Mouse (Mus musculus): Measurements from ENCODE around the gene Snrpd2. TPM values are rescaled to one million over a fixed set of nuclear protein-coding genes. Genes with fewer than 3 reads are reported as not detected.
A peak's percentile ranks its signal among the peaks of the same experiment; 100 is the strongest.

The Snrpd2 gene
- polyA plus RNA-seq, 1 experiment from 2014 or later = 103 TPM

GRCm38 (mm10) chr7:19162928-19163327, 13.4 kb downstream of the Snrpd2 start:
- Histone ChIP-seq H3K27me3 (ENCODE audit: control insufficient read depth, insufficient read depth, low read length) (no peaks in the 10 kb centered on the region), H3K4me1 (replicated peaks; ENCODE audit: control insufficient read depth, insufficient read depth) (0 out of 2 replicates have a peak, but pooled peaks cover 4% of the 10 kb centered on the region), H3K4me2 (replicated peaks; ENCODE audit: low read depth) (no peak overlapping the region), H3K4me3 (ENCODE audit: low read depth, low read length) (no peak overlapping the region), H3K27ac (replicated peaks) (no peak overlapping the region), H3K9ac (ENCODE audit: low read length) (no peak overlapping the region), H3K9me3 (ENCODE audit: control insufficient read depth, low read length) (no peaks in the 10 kb centered on the region), H3K36me3 (ENCODE audit: control insufficient read depth, insufficient read depth, low read length) (no peaks in the 10 kb centered on the region)
- no peak for ATAC-seq (ENCODE audit: low FRiP score, low TSS enrichment)
- DNase-seq (ENCODE audit: low spot score) = no peak
- TF ChIP-seq EP300 (optimal IDR thresholded peaks at IDR 0.05) (no peak), CTCF (IDR thresholded peaks at IDR 0.05; ENCODE audit: low read depth) (no peak)
- WGBS = 71% methylated on average over 7 of the region's 7 CpGs

GRCm38 (mm10) chr7:19163752-19164151, 14.2 kb downstream of the Snrpd2 start:
- TF ChIP-seq CTCF (IDR thresholded peaks at IDR 0.05; ENCODE audit: low read depth) = no peak
- TF ChIP-seq EP300 (optimal IDR thresholded peaks at IDR 0.05) = no peak
- Histone ChIP-seq H3K36me3 (ENCODE audit: control insufficient read depth, insufficient read depth, low read length) (no peaks in the 10 kb centered on the region), H3K9ac (ENCODE audit: low read length) (no peak overlapping the region), H3K4me3 (ENCODE audit: low read depth, low read length) (no peak overlapping the region), H3K9me3 (ENCODE audit: control insufficient read depth, low read length) (no peaks in the 10 kb centered on the region), H3K27ac (replicated peaks) (no peak overlapping the region), H3K4me2 (replicated peaks; ENCODE audit: low read depth) (no peak overlapping the region), H3K4me1 (replicated peaks; ENCODE audit: control insufficient read depth, insufficient read depth) (0 out of 2 replicates have a peak, but pooled peaks cover 4% of the 10 kb centered on the region), H3K27me3 (ENCODE audit: control insufficient read depth, insufficient read depth, low read length) (no peaks in the 10 kb centered on the region)
- 29% methylated on average over 12 of the region's 12 CpGs for WGBS
- ATAC-seq (ENCODE audit: low FRiP score, low TSS enrichment) (no peak), DNase-seq (ENCODE audit: low spot score) (no peak)

GRCm38 (mm10) chr7:19164189-19164588, 14.7 kb downstream of the Snrpd2 start:
- Histone ChIP-seq H3K27ac (replicated peaks) (no peak overlapping the region), H3K4me3 (ENCODE audit: low read depth, low read length) (no peak overlapping the region)

GRCm38 (mm10) chr7:19164978-19165377, 15.5 kb downstream of the Snrpd2 start:
- no peaks in the 10 kb centered on the region for H3K9me3 ChIP-seq (ENCODE audit: control insufficient read depth, low read length)
- H3K4me3 ChIP-seq (ENCODE audit: low read depth, low read length) = no peak overlapping the region
- H3K36me3 ChIP-seq (ENCODE audit: control insufficient read depth, insufficient read depth, low read length) = no peaks in the 10 kb centered on the region
- DNase-seq (ENCODE audit: low spot score) = peak; percentile 82
- no peak overlapping the region; the same call in 1 of the 2 replicates for H3K4me2 ChIP-seq (replicated peaks; ENCODE audit: low read depth)
- WGBS = 6% methylated on average over 13 of the region's 13 CpGs
- H3K27me3 ChIP-seq (ENCODE audit: control insufficient read depth, insufficient read depth, low read length) = no peaks in the 10 kb centered on the region
- peak; percentile 53 for ATAC-seq (ENCODE audit: low FRiP score, low TSS enrichment)
- no peak for TF ChIP-seq EP300 (optimal IDR thresholded peaks at IDR 0.05)
- no peak for TF ChIP-seq CTCF (IDR thresholded peaks at IDR 0.05; ENCODE audit: low read depth)
- 0 out of 2 replicates have a peak, but pooled peaks cover 4% of the 10 kb centered on the region for H3K4me1 ChIP-seq (replicated peaks; ENCODE audit: control insufficient read depth, insufficient read depth)
- H3K9ac ChIP-seq (ENCODE audit: low read length) = no peak overlapping the region
- no peak overlapping the region for H3K27ac ChIP-seq (replicated peaks)

More at GRCm38 (mm10) chr7:19164189-19164588, 14.7 kb downstream of the Snrpd2 start:
- Histone ChIP-seq H3K4me1 (replicated peaks; ENCODE audit: control insufficient read depth, insufficient read depth) (0 out of 2 replicates have a peak, but pooled peaks cover 4% of the 10 kb centered on the region), H3K4me2 (replicated peaks; ENCODE audit: low read depth) (no peak overlapping the region), H3K27me3 (ENCODE audit: control insufficient read depth, insufficient read depth, low read length) (no peaks in the 10 kb centered on the region), H3K9me3 (ENCODE audit: control insufficient read depth, low read length) (no peaks in the 10 kb centered on the region), H3K36me3 (ENCODE audit: control insufficient read depth, insufficient read depth, low read length) (no peaks in the 10 kb centered on the region), H3K9ac (ENCODE audit: low read length) (no peak overlapping the region)
- no peak for TF ChIP-seq EP300 (optimal IDR thresholded peaks at IDR 0.05)
- no peak for TF ChIP-seq CTCF (IDR thresholded peaks at IDR 0.05; ENCODE audit: low read depth)
- DNase-seq (ENCODE audit: low spot score) = no peak
- WGBS = under 1% methylated on average over 6 of the region's 6 CpGs
- peak; percentile 35; the same call in 1 of the 2 replicates for ATAC-seq (ENCODE audit: low FRiP score, low TSS enrichment)

GRCm38 (mm10) chr7:19165656-19166423, 16.3 kb downstream of the Snrpd2 start, which contains the start of gene Gipr:
Gene Gipr, minus strand, starts transcription at chr7:19166127.
- no peaks in the 10 kb centered on the region for H3K4me1 ChIP-seq (replicated peaks; ENCODE audit: control insufficient read depth, insufficient read depth)
- H3K27me3 ChIP-seq (ENCODE audit: control insufficient read depth, insufficient read depth, low read length) = no peaks in the 10 kb centered on the region
- no peak for TF ChIP-seq EP300 (optimal IDR thresholded peaks at IDR 0.05)
- TF ChIP-seq CTCF (IDR thresholded peaks at IDR 0.05; ENCODE audit: low read depth) = no peak; the same call in 1 of the 2 replicates
- H3K9me3 ChIP-seq (ENCODE audit: control insufficient read depth, low read length) = no peaks in the 10 kb centered on the region
- WGBS = 12% methylated on average over 14 of the region's 14 CpGs
- no peak within 1 kb of the TSS for H3K4me3 ChIP-seq (ENCODE audit: low read depth, low read length)
- ATAC-seq (ENCODE audit: low FRiP score, low TSS enrichment) (no peak), DNase-seq (ENCODE audit: low spot score) (no peak)
- no peak within 1 kb of the TSS for H3K9ac ChIP-seq (ENCODE audit: low read length)
- H3K36me3 ChIP-seq (ENCODE audit: control insufficient read depth, insufficient read depth, low read length) = no peaks in the 10 kb centered on the region
- H3K4me2 ChIP-seq (replicated peaks; ENCODE audit: low read depth) = no peak within 1 kb of the TSS; the same call in 1 of the 2 replicates
- no peak within 1 kb of the TSS for H3K27ac ChIP-seq (replicated peaks)

- DNase-seq (ENCODE audit: low spot score) (no peak), ATAC-seq (ENCODE audit: low FRiP score, low TSS enrichment) (no peak)
- H3K9ac ChIP-seq (ENCODE audit: low read length) = no peak overlapping the region
- no peaks in the 10 kb centered on the region for H3K36me3 ChIP-seq (ENCODE audit: control insufficient read depth, insufficient read depth, low read length)
- H3K4me1 ChIP-seq (replicated peaks; ENCODE audit: control insufficient read depth, insufficient read depth) = no peaks in the 10 kb centered on the region
- no peaks in the 10 kb centered on the region for H3K27me3 ChIP-seq (ENCODE audit: control insufficient read depth, insufficient read depth, low read length)
- H3K4me3 ChIP-seq (ENCODE audit: low read depth, low read length) = no peak overlapping the region
- no peaks in the 10 kb centered on the region for H3K9me3 ChIP-seq (ENCODE audit: control insufficient read depth, low read length)
- WGBS = 79% methylated on average over 3 of the region's 3 CpGs
- no peak overlapping the region for H3K4me2 ChIP-seq (replicated peaks; ENCODE audit: low read depth)
- TF ChIP-seq CTCF (IDR thresholded peaks at IDR 0.05; ENCODE audit: low read depth) = peak; percentile 39
- no peak for TF ChIP-seq EP300 (optimal IDR thresholded peaks at IDR 0.05)
- no peak overlapping the region for H3K27ac ChIP-seq (replicated peaks)
These were observed 17.5 kb downstream of the Snrpd2 start for GRCm38 (mm10) chr7:19166990-19167389.
